8 mouse cellular contexts compared by ENCODE assay signal in the genomic region with DNA sequence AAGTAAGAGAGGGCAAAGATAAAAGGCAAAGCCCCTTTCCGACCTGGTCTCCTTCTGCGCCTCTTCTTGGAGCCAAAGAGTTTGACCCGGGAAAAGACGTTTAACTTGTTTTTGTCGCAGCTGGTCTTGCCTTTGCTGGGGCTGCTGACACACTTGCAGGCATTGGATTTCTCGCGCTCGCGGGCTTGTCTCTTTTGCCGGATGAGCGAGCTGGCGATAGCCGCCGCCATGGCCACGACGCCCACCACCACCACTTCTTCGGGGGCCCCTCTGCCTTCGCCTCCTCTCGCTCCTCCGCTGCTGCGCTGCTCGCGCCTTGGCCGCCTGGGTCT.
DNase-seq lines count a peak whose midpoint lies in the region; ATAC-seq and TF ChIP-seq lines count a peak whose summit lies in the region.

No protein-coding gene starts in this region.

- WGBS in kidney, embryonic 14.5 days = 27% methylated on average over 24 of the region's 24 CpGs
- 15% methylated on average over 18 of the region's 24 CpGs for whole genome bisulfite sequencing in neural tube, embryonic 14.5 days

- H3K27ac ChIP-seq in kidney, embryonic 14.5 days (ENCODE audit: low read depth, low read length) = no peak overlapping the region
- H3K27ac ChIP-seq in embryonic fibroblast, embryonic 13.5 days (ENCODE audit: insufficient read depth, low read length) = no peak overlapping the region
- H3K27ac ChIP-seq in neural tube, embryonic 14.5 days (ENCODE audit: low read depth, low read length) = no peak overlapping the region

- TF ChIP-seq CTCF in embryonic fibroblast, embryonic 13.5 days (IDR thresholded peaks at IDR 0.05; ENCODE audit: borderline replicate concordance, insufficient read depth, low read length) = no peak

- H3K9ac ChIP-seq in kidney, embryonic 14.5 days (ENCODE audit: low read depth, low read length) = peak overlapping the region; percentile 54
- peak overlapping the region; percentile 50; the same call in 1 of the 2 replicates for H3K9ac ChIP-seq in neural tube, embryonic 14.5 days (replicated peaks; ENCODE audit: low read depth, low read length)

- peak overlapping the region; percentile 63 for H3K4me2 ChIP-seq in kidney, embryonic 14.5 days (replicated peaks; ENCODE audit: low read depth, low read length)
- H3K4me2 ChIP-seq in neural tube, embryonic 14.5 days (ENCODE audit: low read depth, low read length) = peak overlapping the region; percentile 58

- H3K27me3 ChIP-seq in kidney, embryonic 14.5 days (ENCODE audit: control insufficient read depth, insufficient read depth, low read length) = 0 out of 2 replicates have a peak, but pooled peaks cover 5% of the 10 kb centered on the region
- H3K27me3 ChIP-seq in neural tube, embryonic 14.5 days (ENCODE audit: control insufficient read depth, insufficient read depth, low read length) = no peaks in the 10 kb centered on the region

- H3K4me3 ChIP-seq in kidney, embryonic 14.5 days (ENCODE audit: low read length) = peak overlapping the region; percentile 45
- peak overlapping the region; percentile 51 for H3K4me3 ChIP-seq in embryonic fibroblast, embryonic 13.5 days (ENCODE audit: insufficient read depth, low read length)
- peak overlapping the region; percentile 47 for H3K4me3 ChIP-seq in neural tube, embryonic 14.5 days (ENCODE audit: low read depth, low read length)

- H3K36me3 ChIP-seq in kidney, embryonic 14.5 days (ENCODE audit: control insufficient read depth, insufficient read depth, low read length) = no peaks in the 10 kb centered on the region
- H3K36me3 ChIP-seq in neural tube, embryonic 14.5 days (ENCODE audit: control insufficient read depth, insufficient read depth, low read length) = no peaks in the 10 kb centered on the region

- ATAC-seq in kidney, embryonic 14.5 days (ENCODE audit: low FRiP score, low TSS enrichment) = no peak; the same call in 1 of the 2 replicates
- peak; percentile 73; the same call in 1 of the 2 replicates for ATAC-seq in neural tube, embryonic 14.5 days (ENCODE audit: low read depth)
- no peak for ATAC-seq in megakaryocyte, adult 5-6 weeks (ENCODE audit: poor library complexity, severe bottlenecking)

- H3K9me3 ChIP-seq in kidney, embryonic 14.5 days (ENCODE audit: control insufficient read depth, low read length) = no peaks in the 10 kb centered on the region
- H3K9me3 ChIP-seq in neural tube, embryonic 14.5 days (ENCODE audit: control insufficient read depth, low read length) = no peaks in the 10 kb centered on the region

- intact Hi-C loops in left cerebral cortex, postnatal 36 days (cut with DNase I) = loop anchor here (10.0 kb wide), 2 partner anchors 159 to 509 kb away; no protein-coding TSS in a partner anchor

- DNase-seq in kidney, postnatal 25 days = no peak
- peak; percentile 1 for DNase-seq in T-cell, adult 2 months (ENCODE audit: low spot score)
- peak; percentile 38 to 47 for DNase-seq in left cerebral cortex, postnatal 36 days (ENCODE audit: low spot score in 2 of 2)
- no peak for DNase-seq in thymus, adult 18-20 months

- no peak for TF ChIP-seq POLR2A in embryonic fibroblast, embryonic 13.5 days (IDR thresholded peaks at IDR 0.05; ENCODE audit: low read depth, low read length)

- no peaks in the 10 kb centered on the region for H3K4me1 ChIP-seq in kidney, embryonic 14.5 days (ENCODE audit: control insufficient read depth, insufficient read depth, low read length)
- peaks cover 2% of the 10 kb centered on the region; the same call in 1 of the 2 replicates for H3K4me1 ChIP-seq in embryonic fibroblast, embryonic 13.5 days (ENCODE audit: control insufficient read depth, insufficient read depth, low read length)
- H3K4me1 ChIP-seq in neural tube, embryonic 14.5 days (ENCODE audit: control insufficient read depth, insufficient read depth, low read length) = no peaks in the 10 kb centered on the region

Comparison
In these comparisons a context has a peak if more than half of its experiments do, and no peak if none do; other contexts are left out.
1. DNase-seq: peak in T-cell, adult 2 months (single experiment) and left cerebral cortex, postnatal 36 days (2 of 2); none in kidney, postnatal 25 days (0 of 2) and thymus, adult 18-20 months (0 of 2).
2. Peak in every context shown above with its lines, with median percentiles within 50 percentile points of each other: H3K4me3 ChIP-seq.